Mouse (Mus musculus): Measurements from ENCODE around the gene Rfc3. TPM values are rescaled to one million over a fixed set of nuclear protein-coding genes. Genes with fewer than 3 reads are reported as not detected.

Rfc3 gene
- total RNA-seq (2023): 28.8 to 32.9 TPM (median 30.6 TPM) in 4 replicates

GRCm38 (mm10) chr5:151650700-151651410, at the start of gene Rfc3:
Gene Rfc3 (minus strand): TSS chr5:151651242.

GRCm38 (mm10) chr5:151605921-151606320, 45.1 kb downstream of the Rfc3 start, which contains the start of gene Vmn2r18:
Gene Vmn2r18 (minus strand): TSS chr5:151606021.

Other genes with a start within 250 kb of the Rfc3 start
- not detected in 4 replicates for gene Gm42906, start 223.1 kb downstream of the Rfc3 start, total RNA-seq (2023)
- not detected in 4 replicates for gene Vmn2r18, start 45.2 kb downstream of the Rfc3 start, total RNA-seq (2023)

Data from B cell, adult 62 days (primary cell).